ENCODE assay signal across 8 mouse cellular contexts in the genomic region with DNA sequence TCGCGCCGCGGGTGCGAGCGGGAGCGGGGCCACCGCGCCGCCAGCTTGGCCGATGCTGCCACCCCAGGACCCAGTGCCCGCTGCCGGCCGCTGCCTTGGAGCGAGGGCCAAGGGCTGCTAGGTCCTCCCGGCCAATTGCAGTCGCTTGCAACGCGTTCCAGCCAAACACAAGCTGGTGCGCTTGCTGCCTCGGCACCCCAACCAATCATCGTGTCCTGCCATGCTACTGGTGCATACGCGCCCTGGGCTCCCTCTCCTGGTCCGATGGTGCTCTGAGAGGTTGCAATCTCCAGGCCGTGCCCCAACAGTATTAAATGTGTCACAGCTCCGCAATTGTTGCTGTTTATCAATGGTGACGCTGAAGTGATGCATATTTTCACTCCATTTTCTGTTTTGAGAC. TPM values are rescaled to one million over a fixed set of nuclear protein-coding genes. Genes with fewer than 3 reads are reported as not detected.
DNase-seq lines count a peak whose midpoint lies in the region; ATAC-seq and TF ChIP-seq lines count a peak whose summit lies in the region.

No protein-coding gene starts in this region.

- CTCF ChIA-PET in Patski (lab: Charles Lee), result interaction anchor here (0.8 to 2.4 kb wide), 20 partner anchors 10 to 147 kb away, joined by 3 to 16 read pairs (median 4); a partner anchor contains a TSS

- H3K4me2 ChIP-seq in hindbrain, embryonic 13.5 days, result peak overlapping the region; percentile 98

- peak; percentile 100 for ATAC-seq in Patski
- ATAC-seq in hindbrain, embryonic 13.5 days (ENCODE audit: low FRiP score), result peak; percentile 95

- H3K36me3 ChIP-seq in hindbrain, embryonic 13.5 days, result no peaks in the 10 kb centered on the region

- peak; percentile 98 for TF ChIP-seq CTCF in Patski (IDR thresholded peaks at IDR 0.05)

- in situ Hi-C loops in Patski (cut with MboI; ENCODE audit: low pct_unique_long_range_greater_than_20kb), result loop anchor here (5.0 kb wide), 2 partner anchors 38 to 133 kb away; a partner anchor contains a TSS

- 0 out of 2 replicates have a peak overlapping the region, but pooled peaks have one; percentile 58 for H3K27ac ChIP-seq in hindbrain, embryonic 13.5 days

- POLR2A ChIA-PET in Patski (lab: Charles Lee), result interaction anchor here (0.6 to 2.9 kb wide), 3 partner anchors 25 to 47 kb away, joined by 3 to 28 read pairs (median 6); a partner anchor contains a TSS

- no peaks in the 10 kb centered on the region for H3K9me3 ChIP-seq in hindbrain, embryonic 13.5 days

- H3K4me1 ChIP-seq in hindbrain, embryonic 13.5 days (replicated peaks), result peaks cover 17% of the 10 kb centered on the region

- peak overlapping the region; percentile 82 for H3K9ac ChIP-seq in hindbrain, embryonic 13.5 days

- DNase-seq in Patski (ENCODE audit: low read depth, low spot score), result peak; percentile 64
- DNase-seq in cerebellum, postnatal 14 days, result peak; percentile 95 to 96
- DNase-seq in frontal cortex, postnatal 14 days (ENCODE audit: low spot score in 2 of 2), result peak; percentile 85
- DNase-seq in layer of hippocampus, postnatal 25 days (ENCODE audit: extremely low spot score in 1 of 2, low spot score in 1 of 2), result peak; percentile 67 to 78
- DNase-seq in lung, postnatal 14 days, result peak; percentile 92
- DNase-seq in retina, adult 2 months (ENCODE audit: low read depth, low spot score), result peak; percentile 78
- peak; percentile 79 for DNase-seq in thymus, postnatal 25 days

- H3K27me3 ChIP-seq in Patski, result no peaks in the 10 kb centered on the region
- peaks cover 59% of the 10 kb centered on the region for H3K27me3 ChIP-seq in hindbrain, embryonic 13.5 days

- under 1% methylated on average over 28 of the region's 28 CpGs for WGBS in hindbrain, embryonic 13.5 days

- peak overlapping the region; percentile 83 for H3K4me3 ChIP-seq in hindbrain, embryonic 13.5 days

RNA-seq across cellular contexts. Expression of a gene that starts 16.3 kb away (rescaled TPM):
- 0.05 TPM for polyA plus RNA-seq in Patski (2021)
- polyA plus RNA-seq in hindbrain, embryonic 13.5 days (2015; fragmentation: Nextera tagmentation; extraction: Ambion mirVana), result 1.4 and 2.5 TPM in 2 replicates
- total RNA-seq in layer of hippocampus, postnatal 25 days (2021), result not detected

RNA-seq across cellular contexts. Expression of a gene that starts 21.0 kb away (rescaled TPM):
- polyA plus RNA-seq in Patski (2021), result not detected
- 0.61 and 0.85 TPM in 2 replicates for polyA plus RNA-seq in hindbrain, embryonic 13.5 days (2015; fragmentation: Nextera tagmentation; extraction: Ambion mirVana)
- not detected for total RNA-seq in layer of hippocampus, postnatal 25 days (2021)

RNA-seq across cellular contexts. Expression of a gene that starts 22.5 kb away (rescaled TPM):
- polyA plus RNA-seq in Patski (2021), result not detected
- polyA plus RNA-seq in hindbrain, embryonic 13.5 days (2015; fragmentation: Nextera tagmentation; extraction: Ambion mirVana), result 0.06 and 0.27 TPM in 2 replicates
- total RNA-seq in layer of hippocampus, postnatal 25 days (2021), result under 1 TPM; 0.17 to 0.61 TPM

RNA-seq across cellular contexts. Expression of a gene that starts 22.8 kb away (rescaled TPM):
- 421 TPM for polyA plus RNA-seq in Patski (2021)
- 2.7 and 3.4 TPM in 2 replicates for polyA plus RNA-seq in hindbrain, embryonic 13.5 days (2015; fragmentation: Nextera tagmentation; extraction: Ambion mirVana)
- total RNA-seq in layer of hippocampus, postnatal 25 days (2021), result 1 to 10 TPM; 5.8 to 8.8 TPM

RNA-seq across cellular contexts. Expression of a gene that starts 26.1 kb away (rescaled TPM):
- 13.3 TPM for polyA plus RNA-seq in Patski (2021)
- 18.0 and 18.8 TPM in 2 replicates for polyA plus RNA-seq in hindbrain, embryonic 13.5 days (2015; fragmentation: Nextera tagmentation; extraction: Ambion mirVana)
- 1 to 10 TPM; 2.7 to 3.7 TPM for total RNA-seq in layer of hippocampus, postnatal 25 days (2021)

Comparison
In these comparisons a context has a peak if more than half of its experiments do, and no peak if none do; other contexts are left out.
1. Peak in every context shown above with its lines: DNase-seq, ATAC-seq, H3K4me3 ChIP-seq and H3K27ac ChIP-seq.